Mouse (Mus musculus) spleen, postnatal 10 days (tissue): Measurements from ENCODE around the gene Cachd1.

Experiments
- DNase-seq, 2 experiments: peaks; one replicate each; pipeline ENCODE4 v3.0.0; 2021 to 2022; ENCODE audit warnings: low spot score in 2 of 2

Gene Cachd1

DNA sequence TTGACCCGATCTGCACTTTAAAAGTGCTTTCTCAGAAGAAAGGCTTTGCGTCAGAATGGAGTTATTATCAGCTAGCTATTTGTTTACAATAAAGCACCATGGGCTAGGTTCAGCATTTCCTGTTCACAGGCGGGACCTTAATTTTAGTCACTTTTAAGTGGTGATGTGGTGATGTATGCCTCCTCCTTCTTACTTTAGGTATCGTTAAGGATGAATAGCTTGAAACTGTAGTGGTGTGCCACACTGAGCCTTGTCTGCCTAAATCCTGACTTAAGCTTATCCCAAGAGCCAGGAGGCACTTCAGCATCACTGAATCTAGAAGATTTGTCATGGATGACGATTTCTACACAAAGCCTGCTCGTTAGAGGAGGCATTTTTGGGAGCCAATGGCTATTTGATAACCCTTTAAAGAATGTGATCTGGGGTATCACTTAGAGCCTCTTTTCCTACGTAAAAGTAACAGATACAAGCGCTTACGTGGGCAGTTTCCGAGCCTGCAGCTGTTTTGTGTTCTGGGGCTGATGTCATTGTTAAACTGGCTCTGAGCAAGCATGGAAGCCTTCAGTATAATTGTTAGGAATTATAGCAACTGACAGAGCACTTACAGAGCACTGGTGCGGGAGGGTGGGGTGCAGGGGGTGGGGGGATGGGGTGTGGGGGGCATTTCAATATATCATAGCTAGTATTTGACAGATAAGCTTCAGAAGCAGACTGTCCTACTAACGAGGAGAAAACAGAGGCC, 89.7 kb downstream of the Cachd1 start:
- no peak for DNase-seq

DNA sequence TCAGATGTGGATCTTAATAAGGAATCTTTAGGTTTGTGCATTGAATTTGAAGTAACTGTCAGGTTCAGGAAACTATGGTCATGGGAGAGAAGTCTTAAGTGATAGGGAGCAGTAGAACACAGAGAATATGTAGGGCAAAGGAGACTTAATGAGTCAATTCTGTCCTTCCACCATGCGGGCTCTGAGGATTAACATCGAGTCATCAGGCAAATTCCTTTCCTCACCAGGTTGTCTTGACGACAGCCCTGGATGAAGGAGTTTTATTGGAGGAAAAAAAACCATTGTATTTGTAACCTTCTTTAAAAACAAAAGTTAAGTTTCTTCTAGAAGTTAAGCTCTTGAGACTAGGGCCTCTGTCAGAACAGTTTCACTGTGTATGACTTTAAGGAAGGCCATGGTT, 100.9 kb downstream of the Cachd1 start:
- no peak for DNase-seq

DNA sequence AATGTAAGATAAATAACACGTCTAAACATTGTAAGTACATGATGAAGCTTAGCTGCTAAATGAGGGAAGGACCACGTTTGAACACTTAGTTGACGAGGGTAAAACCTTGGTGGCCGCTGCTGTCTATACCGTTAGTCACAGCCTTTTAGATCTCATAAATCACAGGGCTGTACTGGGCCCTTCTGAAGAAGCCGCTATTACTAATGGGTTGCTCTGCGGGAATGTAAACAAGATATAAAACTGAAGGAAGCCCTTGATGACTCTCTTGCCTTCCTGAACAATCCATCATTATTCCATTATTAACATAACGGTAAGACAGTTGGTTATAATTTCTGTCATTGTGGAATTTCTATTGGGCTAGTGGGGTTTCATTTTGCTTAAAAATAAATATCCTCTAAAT, 102.9 kb downstream of the Cachd1 start:
- DNase-seq, result no peak

DNA sequence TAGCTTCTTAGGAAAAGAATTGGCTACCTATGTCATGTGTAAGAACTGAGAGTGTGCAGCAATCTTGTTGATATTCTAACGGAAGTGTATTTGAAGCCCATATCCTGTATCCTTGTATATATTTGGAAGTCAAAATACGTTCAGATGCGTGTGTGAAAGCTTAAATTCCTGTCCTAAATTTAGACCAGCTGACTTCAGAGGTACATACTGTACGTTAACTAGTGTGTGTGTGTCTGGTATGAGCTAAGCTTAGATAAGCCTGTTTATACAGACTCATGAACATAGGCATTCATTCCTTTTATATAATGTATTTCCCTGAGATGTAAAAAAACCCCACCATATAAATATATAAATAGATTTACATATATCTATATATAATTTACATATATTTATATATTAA, 103.6 kb downstream of the Cachd1 start:
- DNase-seq, result no peak

DNA sequence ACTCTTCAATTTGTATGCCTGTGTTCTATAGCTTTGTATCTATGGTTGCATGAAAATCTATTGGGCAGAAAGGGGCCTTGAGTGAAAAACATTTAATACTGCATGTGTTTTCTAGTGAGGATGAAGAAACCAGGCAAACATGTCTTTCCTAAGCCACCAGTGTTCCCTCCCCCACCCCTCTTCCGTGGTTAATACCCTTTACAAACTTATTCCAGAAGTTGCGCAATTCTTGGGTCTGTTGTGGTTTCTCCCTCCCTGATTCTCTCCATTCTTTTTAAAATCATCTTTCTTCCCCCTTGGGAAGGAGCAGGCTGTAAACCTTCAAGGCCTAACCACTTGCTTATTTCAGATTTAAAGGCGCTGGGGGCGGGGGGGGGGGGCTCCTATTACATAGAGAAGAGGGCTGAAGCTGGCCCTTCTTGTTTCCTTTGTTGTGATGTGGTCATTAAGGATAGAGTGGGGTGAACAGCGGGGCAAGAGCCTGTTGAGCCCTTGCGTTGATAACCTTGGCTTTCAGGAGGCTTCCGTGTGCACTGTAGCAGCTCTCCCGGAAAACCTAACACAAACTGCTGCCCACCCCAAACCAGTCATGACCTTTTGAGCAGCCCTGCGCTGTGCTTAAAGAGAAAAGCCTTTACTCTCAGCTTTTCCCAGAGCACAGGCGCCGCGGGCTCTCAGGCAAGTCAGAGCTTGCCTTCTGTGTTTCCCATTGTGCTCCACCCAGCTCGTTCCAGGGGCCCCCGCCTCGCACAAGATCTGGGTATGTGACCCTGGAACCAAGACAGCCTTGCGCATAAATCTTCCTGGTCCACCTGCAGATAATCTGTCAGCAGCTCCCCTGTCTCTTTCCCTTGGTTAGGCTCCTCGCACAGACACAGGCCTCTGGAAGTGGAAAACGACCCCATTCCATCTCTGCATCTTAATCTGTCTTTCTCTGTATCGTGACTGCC, 109.6 kb downstream of the Cachd1 start:
- DNase-seq, result no peak

DNA sequence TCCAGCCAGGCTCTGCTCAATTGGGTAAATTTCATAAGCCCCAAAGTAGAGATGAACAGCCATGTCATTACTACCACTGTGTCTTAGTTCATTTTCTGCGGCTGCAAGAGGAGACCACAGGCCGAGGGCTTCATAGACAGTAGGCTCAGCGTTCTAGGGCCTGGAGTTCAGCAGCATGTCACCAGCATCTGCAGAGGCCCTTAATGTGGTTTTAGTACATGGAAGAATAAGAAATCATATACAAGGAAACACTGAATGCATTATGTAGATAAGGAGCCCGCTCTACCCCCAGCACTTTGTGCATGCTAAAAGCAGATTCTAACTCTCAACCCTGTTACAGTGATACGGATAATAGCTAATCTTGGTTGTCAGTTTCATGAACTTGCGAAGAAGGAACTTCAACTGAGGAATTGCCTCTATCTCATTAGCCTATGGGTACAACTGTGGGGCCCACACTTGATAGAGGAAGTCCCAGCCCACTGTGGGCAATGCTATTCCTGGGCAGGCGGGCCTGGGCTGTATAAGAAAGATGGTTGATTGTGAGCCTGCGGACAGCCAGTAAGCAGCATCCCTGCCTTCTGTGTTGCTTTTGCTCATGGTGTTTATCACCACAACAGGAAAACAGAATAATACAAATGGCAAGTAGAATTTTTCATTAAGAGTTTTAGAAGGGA, 110.4 kb downstream of the Cachd1 start:
- no peak for DNase-seq

DNA sequence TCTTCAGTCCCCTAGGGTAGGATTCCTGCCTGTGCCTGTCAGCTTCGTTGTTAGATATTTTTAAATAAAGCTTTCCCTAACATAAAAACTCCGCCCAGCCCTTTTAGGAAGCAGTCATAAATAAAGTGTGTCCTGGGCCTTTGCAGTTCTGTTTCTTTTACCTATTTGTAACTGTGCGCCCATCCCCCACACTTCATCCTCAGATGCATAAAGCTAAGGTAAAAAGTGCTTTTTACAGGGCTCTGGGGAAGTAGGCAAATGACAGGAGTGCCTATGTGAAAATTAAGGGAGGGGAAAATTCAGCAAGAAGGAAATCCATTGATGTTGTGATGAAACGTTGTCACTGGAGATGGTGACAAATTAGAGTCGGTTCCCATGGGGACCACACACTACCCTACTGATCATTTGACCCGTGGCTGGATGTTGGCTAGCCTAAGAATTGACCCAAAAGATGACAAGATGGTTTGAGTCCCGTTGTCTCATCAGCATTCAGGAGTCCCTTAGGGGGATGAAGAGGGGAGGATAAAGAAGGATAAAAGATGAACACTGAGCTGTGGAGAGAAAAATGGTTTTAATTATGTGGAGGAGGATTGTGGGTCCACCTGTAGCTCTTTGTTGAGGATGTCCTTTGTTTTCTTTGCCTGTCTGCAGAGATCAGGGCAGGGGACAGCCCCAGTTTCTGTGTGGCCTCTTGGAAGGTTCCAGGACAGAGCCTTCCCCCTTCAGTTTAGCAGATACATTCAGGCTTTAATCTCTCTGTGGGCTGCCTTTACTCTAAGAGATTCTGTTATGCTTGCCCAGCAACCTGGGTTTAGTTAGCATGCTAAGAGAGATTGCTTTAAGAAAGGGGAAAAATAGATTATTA, 113.9 kb downstream of the Cachd1 start:
- no peak for DNase-seq

DNA sequence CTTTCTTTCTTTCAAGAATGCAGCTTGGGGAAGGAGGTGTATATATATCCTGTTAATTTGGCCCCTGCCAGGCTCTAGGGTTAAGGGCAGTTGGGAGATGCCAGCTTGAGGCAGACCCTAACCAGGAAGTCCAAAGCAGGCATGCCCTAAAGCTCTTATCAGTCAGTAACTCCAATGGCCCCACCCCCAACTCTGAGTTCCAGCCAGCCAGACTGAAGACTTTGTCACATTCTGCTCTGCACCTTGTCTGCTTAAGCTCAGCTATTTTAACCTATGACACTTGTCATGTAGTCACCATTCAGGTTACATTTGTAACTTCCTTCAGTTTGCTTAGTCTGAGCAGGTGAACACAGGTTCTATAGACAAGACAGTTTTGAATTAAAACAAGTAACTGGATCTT, 117.3 kb downstream of the Cachd1 start:
- DNase-seq, result no peak

DNA sequence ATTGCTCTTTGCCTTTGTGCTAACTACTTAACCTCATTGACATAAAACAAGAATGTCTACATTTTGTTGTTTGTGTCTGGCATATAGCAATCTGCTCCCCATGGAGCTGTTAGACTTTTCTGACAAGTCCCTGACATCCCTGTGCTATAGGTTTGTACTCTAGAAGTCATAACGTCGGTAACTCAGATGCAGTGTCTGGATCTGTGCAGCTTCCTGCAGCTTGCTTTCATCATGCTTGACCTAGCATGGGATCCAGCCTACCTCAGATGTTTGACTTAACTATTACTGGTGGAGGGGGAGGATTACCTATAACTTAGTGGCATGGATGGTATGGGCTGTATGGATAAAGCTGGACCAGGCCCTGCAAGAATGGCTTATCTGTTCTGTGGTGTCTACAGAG, 117.7 kb downstream of the Cachd1 start:
- no peak for DNase-seq

DNA sequence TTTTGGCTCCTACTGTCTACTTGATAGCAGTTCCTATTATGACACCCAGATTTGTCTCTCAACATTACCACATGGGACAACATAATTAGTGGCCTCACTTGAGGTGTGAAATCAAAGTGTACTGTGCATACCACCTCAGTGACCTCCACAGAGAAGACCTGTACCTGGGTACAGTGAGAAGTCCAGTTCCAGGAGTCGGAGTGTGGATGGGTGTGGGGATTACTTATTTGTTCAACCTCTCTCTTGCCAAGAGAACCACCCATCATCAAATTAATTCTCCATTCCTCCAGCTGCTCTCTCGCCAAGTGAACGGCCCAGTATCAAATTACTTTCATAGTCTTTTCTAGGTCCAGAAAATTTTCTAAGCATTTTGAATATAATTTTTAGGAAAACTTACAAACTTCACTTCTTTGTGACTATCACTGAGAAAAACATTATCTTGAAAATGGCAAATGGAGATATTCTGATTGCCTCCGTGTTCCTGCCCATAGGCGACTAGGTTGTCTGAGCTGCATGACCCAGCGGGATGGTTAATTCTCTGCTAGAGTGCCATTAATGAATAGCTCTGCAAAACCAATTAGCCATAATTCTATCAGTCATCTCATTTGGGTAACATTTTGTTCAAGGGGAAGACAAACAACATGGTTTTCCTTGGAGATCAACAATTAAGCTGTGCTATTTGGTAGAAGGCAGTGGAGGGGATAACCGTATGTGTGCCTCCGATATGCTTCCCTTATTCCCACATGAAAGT, 120.0 kb downstream of the Cachd1 start:
- no peak for DNase-seq

DNA sequence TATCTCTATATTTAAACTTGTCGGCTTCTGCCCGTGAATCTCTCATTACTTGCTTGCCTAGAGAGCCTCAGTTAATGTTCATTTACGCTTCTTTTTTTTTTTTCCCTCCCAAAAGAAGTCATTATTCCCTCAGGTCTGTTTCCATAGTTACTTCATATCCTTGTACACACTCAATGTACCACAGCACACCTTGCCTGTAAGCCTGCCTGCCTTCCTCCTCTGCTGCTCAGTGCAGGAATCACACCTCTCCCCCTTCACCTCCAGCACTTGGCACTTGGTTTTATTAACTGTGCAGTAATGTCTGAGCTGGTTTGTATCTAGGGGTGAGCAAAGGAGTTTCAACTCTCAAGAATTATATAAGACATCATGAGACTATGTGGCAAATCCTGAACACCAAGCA, 121.5 kb downstream of the Cachd1 start:
- DNase-seq, result no peak

DNA sequence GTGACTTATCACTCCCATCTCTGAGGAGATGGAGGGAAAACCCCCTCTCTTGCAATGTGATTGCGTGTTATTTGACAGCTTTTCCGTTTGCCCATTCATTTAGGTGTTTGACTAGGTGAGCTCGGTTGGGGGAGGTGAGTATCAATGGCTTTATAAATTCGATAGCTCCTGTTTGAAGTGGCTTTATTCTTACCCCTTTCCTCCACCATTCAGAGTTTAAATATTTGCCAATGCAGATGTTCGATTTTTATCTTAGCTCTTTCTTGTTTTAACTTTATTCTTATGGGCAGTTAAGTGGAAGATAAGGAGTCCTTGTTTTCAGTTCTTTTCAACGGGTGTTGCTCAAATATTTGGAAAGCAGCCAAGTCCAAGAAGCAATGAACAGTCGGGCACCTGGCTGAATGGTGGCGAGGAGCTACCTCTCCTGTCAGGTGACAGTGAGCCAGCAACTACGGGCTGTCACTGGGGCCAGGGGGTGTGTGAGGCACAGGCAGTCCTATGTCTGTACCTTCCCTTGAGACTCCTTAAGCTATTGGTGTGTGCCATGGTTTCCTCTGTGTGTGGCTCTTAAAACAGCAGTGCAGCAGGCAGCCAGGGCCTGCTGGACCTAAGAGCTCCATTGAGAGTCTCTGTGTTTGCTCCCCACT, 133.3 kb downstream of the Cachd1 start:
- no peak for DNase-seq

DNA sequence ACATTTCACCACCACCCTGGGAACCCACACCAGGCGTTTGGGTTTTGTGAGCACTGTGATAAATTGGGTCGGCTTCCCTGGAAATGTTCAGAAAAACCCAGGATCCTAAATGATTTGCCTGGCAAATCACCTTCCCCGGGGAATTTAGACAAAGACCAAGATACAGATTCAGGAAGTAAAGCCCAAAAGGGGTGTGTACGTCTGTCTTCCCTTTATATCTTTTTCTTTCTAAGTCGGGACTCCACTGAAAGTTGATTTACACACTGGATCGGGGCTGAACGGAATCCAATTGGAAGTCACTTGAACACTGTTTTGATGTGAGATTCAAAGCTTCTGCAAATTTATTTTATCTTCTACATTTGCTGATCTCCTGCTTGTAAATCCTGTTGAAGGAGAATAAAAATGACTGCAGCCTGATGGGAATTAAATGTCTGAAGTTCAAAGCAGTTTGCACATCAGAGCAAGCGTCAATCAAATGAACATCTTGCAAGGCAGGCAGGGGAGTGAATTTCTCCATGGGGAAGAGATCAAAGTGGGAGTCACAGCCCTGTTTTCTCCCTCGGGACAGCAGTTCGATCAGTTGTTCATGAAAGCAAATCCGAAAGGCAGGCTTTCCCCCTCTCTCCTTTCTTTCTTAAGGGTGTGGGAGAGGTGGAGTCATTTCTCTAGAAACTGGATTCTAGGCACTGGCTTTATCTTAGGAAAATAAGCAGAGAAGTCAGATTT, 134.3 kb downstream of the Cachd1 start:
- DNase-seq, result no peak

DNA sequence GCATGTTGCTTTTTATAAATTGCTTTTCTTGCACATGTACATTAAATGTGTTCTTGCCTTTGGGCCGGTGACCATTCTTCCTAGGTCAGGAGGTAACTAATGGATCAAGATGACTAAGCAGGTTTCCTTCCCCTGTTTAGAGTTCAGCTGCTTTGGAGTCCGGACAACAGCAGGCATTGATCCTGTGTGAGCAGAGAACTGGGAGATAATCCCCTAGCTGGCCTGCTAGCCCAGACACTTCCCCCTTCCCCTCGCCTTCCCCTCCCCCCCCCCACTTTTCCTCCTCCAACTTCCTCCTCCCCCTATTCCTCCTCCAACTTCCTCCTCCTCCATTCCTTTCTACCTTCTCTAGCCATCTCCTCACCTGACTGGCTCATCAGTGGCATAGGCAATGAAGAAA, 135.2 kb downstream of the Cachd1 start:
- DNase-seq, result no peak

DNA sequence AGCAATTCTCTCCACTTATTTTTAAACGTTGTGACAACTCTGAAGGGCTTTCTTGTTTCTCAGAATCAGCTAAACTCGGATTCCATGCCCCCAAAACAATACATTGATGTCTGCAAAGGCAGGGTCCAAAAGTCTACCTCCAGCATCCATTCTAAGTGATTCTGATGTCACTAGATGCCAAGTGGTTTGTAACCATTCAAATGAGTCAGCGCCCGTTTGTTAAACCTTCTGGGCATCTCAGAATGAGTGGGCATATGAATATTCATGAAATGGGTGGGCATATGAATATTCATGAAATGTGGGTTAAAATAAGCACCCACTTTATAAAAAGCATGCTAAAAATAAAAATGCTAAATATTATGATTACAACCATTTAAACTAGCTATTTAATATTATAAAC, 137.2 kb downstream of the Cachd1 start:
- DNase-seq, result no peak

DNA sequence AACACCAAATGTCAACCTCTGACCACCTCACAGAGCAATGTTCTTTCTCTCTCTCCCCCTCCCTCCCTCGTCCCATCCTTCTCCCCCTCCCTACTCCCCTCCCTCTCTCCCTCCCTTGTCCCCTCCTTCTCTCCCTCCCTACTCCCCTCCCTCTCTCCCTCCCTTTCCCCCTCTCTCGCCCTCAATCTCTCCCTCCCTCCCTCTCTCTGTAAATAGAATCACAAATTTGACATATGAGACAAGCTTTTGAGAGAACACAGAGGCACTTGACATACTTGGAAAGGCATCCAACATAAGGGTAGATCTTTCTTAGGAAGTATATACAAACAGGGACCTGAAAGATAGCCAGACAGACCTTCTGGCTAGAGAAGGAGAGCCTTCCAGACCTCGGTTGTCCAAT, 138.1 kb downstream of the Cachd1 start:
- no peak for DNase-seq

DNA sequence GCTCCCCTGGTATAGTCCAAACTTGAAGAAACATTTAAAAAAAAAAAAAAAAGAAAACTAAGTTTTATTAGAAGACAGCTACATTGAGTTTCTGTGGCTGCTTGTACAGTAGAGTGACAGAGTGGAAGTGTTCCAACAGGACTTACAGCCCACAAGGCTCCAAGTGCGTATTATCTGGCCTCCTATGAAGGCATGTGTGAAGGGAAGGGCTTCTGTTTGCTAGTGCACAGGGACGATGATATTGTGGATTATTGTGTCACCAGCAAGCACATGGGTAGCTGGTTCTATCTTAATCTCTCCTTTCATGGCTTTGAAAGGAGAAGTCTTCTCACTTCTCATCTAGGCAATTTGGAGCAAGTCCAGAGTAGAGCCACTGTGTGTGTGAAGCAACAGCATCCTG, 138.6 kb downstream of the Cachd1 start:
- DNase-seq, result no peak

DNA sequence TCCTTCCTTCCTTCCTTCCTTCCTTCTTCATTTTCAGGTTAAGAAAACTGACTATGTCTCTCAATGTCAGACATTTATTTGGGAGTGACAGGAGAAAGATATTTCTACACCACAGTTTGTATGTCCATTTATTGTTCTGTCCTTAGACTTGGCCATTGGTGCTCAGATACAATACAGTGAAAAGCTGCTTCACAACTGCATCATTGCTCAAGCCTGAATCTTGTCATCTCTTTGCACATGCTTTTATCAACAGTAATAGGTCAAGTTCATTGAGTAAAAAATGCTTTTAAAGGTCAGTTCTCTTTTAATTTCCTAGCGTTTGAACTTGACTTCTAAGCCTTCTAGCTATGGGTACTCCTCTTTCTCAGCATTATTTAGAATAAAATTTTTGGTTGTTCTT, 141.0 kb downstream of the Cachd1 start:
- DNase-seq, result no peak

DNA sequence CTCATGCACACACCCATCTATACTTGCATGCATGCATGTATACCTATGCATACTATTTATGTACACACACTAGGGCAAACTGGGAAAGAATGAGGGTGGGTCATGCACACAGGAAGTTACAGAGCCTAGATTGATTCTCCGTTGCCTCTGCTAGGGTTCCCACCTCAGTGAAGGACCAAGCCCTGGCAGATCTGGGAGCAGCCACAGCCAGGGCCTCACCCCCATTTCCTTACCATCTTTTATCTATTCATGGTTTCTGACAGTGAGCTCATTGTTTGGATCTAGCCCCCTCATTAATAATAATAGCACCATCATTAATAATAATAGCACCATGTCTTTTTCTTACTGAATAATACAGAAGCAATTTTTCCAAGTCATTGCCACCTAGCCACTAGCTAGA, 143.9 kb downstream of the Cachd1 start:
- DNase-seq, result no peak
